Mouse (Mus musculus): Measurements from ENCODE around the gene Snca. TPM values are rescaled to one million over a fixed set of nuclear protein-coding genes. Genes with fewer than 3 reads are reported as not detected.

Gene Snca
- total and polyA plus RNA-seq, 3 experiments, result not detected

DNA sequence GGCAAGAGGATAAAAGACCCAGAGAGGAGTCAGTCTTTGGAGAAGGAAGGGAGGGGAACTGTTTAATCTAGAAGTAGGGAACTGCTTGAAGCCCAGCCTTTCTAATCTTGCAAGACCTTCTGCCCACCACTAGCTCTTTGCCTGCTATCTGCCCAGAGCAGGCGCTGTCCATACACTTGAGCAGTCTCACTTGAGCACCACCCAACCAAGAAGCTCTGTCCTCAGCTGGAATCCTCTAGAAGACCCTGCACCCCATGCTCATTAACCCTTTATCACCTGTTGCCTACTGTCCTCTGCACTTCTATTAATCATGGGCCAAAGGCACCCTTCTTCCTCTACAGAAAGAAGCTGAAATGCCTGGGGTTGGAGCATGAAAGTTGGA lies 1.6 kb downstream of the Snca start:
- TF ChIP-seq CHD2 (IDR thresholded peaks at IDR 0.05; ENCODE audit: low read length) (no peak), HCFC1 (IDR thresholded peaks at IDR 0.05; ENCODE audit: low read depth, low read length) (no peak), NELFE (IDR thresholded peaks at IDR 0.05; ENCODE audit: low read depth, low read length) (no peak), SMC3 (IDR thresholded peaks at IDR 0.05; ENCODE audit: low read depth, low read length) (no peak), E2F4 (IDR thresholded peaks at IDR 0.05; ENCODE audit: insufficient replicate concordance, low read depth, low read length) (no peak)
- Histone ChIP-seq H3K36me3 (replicated peaks in 1 of 2; ENCODE audit: control insufficient read depth in 1 of 2, insufficient read depth in 1 of 2, low read length in 1 of 2) (no peaks in the 10 kb centered on the region), H3K9ac (ENCODE audit: insufficient read depth, low read depth) (no peak overlapping the region), H3K27ac (ENCODE audit: insufficient read depth, low read depth) (no peak overlapping the region), H3K27me3 (replicated peaks) (no peaks in the 10 kb centered on the region), H3K79me2 (replicated peaks; ENCODE audit: control insufficient read depth, extremely low read depth, insufficient read depth, poor library complexity, severe bottlenecking) (no peaks in the 10 kb centered on the region), H3K4me1 (ENCODE audit: control insufficient read depth in 1 of 2, insufficient read depth in 2 of 2) (no peaks in the 10 kb centered on the region), H3K4me2 (ENCODE audit: insufficient read depth, low read depth, poor library complexity, severe bottlenecking) (no peak overlapping the region), H3K9me3 (replicated peaks; ENCODE audit: low read length) (peaks cover 44% of the 10 kb centered on the region), H3K4me3 (replicated peaks in 1 of 3; ENCODE audit: low read depth in 2 of 3, low read length in 2 of 3, poor library complexity in 1 of 3) (no peak overlapping the region)
- no peak for DNase-seq (ENCODE audit: extremely low read depth)
- dilution Hi-C loops (cut with MboI; ENCODE audit: extremely low pct_ligation_motif_present, extremely low pct_unique_long_range_greater_than_20kb, low sequenced_read_pairs), result no loop called here
- in situ Hi-C loops (cut with MboI; ENCODE audit: low pct_ligation_motif_present, low pct_unique_long_range_greater_than_20kb, low sequenced_read_pairs), result no loop called here

DNA sequence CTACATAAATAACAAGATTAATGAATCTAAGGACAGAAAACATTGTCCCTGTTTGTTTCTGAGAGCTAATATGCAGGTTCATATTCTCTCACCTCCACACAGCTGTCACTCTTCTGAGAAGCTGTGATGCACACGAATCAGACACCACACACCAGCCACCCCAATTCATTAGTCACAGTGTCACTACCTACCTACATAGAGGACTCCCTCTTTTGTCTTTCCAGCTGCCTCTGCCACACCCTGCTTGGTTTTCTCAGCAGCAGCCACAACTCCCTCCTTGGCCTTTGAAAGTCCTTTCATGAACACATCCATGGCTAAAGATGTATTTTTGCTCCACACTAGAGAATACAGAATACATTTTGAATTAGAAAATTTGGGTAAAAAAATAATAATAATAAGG lies 2.4 kb downstream of the Snca start:
- no peak overlapping the region for H3K4me2 ChIP-seq (ENCODE audit: insufficient read depth, low read depth, poor library complexity, severe bottlenecking)

DNA sequence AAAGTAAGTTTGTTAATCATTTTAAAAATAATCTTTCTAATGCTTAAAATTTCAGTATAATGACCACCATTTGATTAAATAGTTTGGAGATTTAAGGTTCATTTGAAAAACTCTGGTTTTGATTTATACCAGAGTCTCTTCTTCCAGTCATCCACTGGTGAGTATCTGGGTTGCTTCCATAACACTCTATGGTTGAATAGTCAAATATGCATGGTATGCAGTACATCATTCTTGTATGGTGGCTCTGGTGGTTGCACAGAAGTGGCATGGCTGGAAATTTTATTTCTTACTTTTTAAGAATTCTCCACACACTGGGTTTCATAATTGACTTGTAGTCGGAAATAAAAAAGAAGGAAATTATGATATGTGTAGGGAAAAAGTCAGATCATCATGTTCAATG lies 10.4 kb downstream of the Snca start:
- H3K4me1 ChIP-seq (ENCODE audit: control insufficient read depth in 1 of 2, insufficient read depth in 2 of 2), result no peaks in the 10 kb centered on the region
- no peak overlapping the region for H3K9ac ChIP-seq (ENCODE audit: insufficient read depth, low read depth)
- no peak overlapping the region for H3K4me2 ChIP-seq (ENCODE audit: insufficient read depth, low read depth, poor library complexity, severe bottlenecking)
- DNase-seq (ENCODE audit: extremely low read depth), result no peak
- no peaks in the 10 kb centered on the region for H3K79me2 ChIP-seq (replicated peaks; ENCODE audit: control insufficient read depth, extremely low read depth, insufficient read depth, poor library complexity, severe bottlenecking)
- in situ Hi-C loops (cut with MboI; ENCODE audit: low pct_ligation_motif_present, low pct_unique_long_range_greater_than_20kb, low sequenced_read_pairs) (no loop called here), dilution Hi-C loops (cut with MboI; ENCODE audit: extremely low pct_ligation_motif_present, extremely low pct_unique_long_range_greater_than_20kb, low sequenced_read_pairs) (no loop called here)
- H3K9me3 ChIP-seq (replicated peaks; ENCODE audit: low read length), result peaks cover 38% of the 10 kb centered on the region
- no peak for TF ChIP-seq BHLHE40 (IDR thresholded peaks at IDR 0.05; ENCODE audit: low read depth, low read length)
- no peak for TF ChIP-seq KAT2A (IDR thresholded peaks at IDR 0.05; ENCODE audit: insufficient replicate concordance, low read length)
- TF ChIP-seq ZKSCAN1 (IDR thresholded peaks at IDR 0.05; ENCODE audit: borderline replicate concordance, low read depth, low read length), result no peak
- no peak for TF ChIP-seq MAX (IDR thresholded peaks at IDR 0.05; ENCODE audit: low read length)
- no peak for TF ChIP-seq ETS1 (conservative IDR thresholded peaks at IDR 0.05; ENCODE audit: low read depth, low read length)
- TF ChIP-seq RCOR1 (conservative IDR thresholded peaks at IDR 0.05; ENCODE audit: low read depth, low read length), result no peak
- TF ChIP-seq GABPA (IDR thresholded peaks at IDR 0.05; ENCODE audit: insufficient replicate concordance, low read depth, low read length), result no peak
- TF ChIP-seq RAD21 (IDR thresholded peaks at IDR 0.05; ENCODE audit: low read depth, low read length), result no peak
- TF ChIP-seq HCFC1 (IDR thresholded peaks at IDR 0.05; ENCODE audit: low read depth, low read length), result no peak
- no peak for TF ChIP-seq MYC (IDR thresholded peaks at IDR 0.05; ENCODE audit: low read depth, low read length)
- no peak for TF ChIP-seq UBTF (IDR thresholded peaks at IDR 0.05; ENCODE audit: low read depth, low read length)
- no peak for TF ChIP-seq MXI1 (IDR thresholded peaks at IDR 0.05; ENCODE audit: low read depth, low read length)
- no peak for TF ChIP-seq CTCF (conservative IDR thresholded peaks at IDR 0.05 in 1 of 2, IDR thresholded peaks at IDR 0.05 in 1 of 2; ENCODE audit: low read depth in 2 of 2, low read length in 2 of 2)
- no peak for TF ChIP-seq NELFE (IDR thresholded peaks at IDR 0.05; ENCODE audit: low read depth, low read length)
- no peak for TF ChIP-seq ZMIZ1 (IDR thresholded peaks at IDR 0.05; ENCODE audit: low read depth, low read length)
- no peak for TF ChIP-seq TCF12 (IDR thresholded peaks at IDR 0.05; ENCODE audit: low read depth, low read length)
- no peak for TF ChIP-seq ZNF384 (IDR thresholded peaks at IDR 0.05; ENCODE audit: low read depth, low read length)
- TF ChIP-seq SIN3A (IDR thresholded peaks at IDR 0.05; ENCODE audit: low read length), result no peak
- TF ChIP-seq JUN (IDR thresholded peaks at IDR 0.05; ENCODE audit: insufficient read depth, low read depth, low read length), result no peak
- no peak for TF ChIP-seq CHD1 (IDR thresholded peaks at IDR 0.05; ENCODE audit: low read depth, low read length)
- H3K27ac ChIP-seq (ENCODE audit: insufficient read depth, low read depth), result no peak overlapping the region
- no peaks in the 10 kb centered on the region for H3K27me3 ChIP-seq (replicated peaks)
- no peak overlapping the region for H3K4me3 ChIP-seq (replicated peaks in 1 of 3; ENCODE audit: low read depth in 2 of 3, low read length in 2 of 3, poor library complexity in 1 of 3)
- no peaks in the 10 kb centered on the region for H3K36me3 ChIP-seq (replicated peaks in 1 of 2; ENCODE audit: control insufficient read depth in 1 of 2, insufficient read depth in 1 of 2, low read length in 1 of 2)

More for the DNA sequence above, 2.4 kb downstream of the Snca start:
- Histone ChIP-seq H3K36me3 (replicated peaks in 1 of 2; ENCODE audit: control insufficient read depth in 1 of 2, insufficient read depth in 1 of 2, low read length in 1 of 2) (no peaks in the 10 kb centered on the region), H3K9ac (ENCODE audit: insufficient read depth, low read depth) (no peak overlapping the region), H3K9me3 (replicated peaks; ENCODE audit: low read length) (peaks cover 48% of the 10 kb centered on the region), H3K79me2 (replicated peaks; ENCODE audit: control insufficient read depth, extremely low read depth, insufficient read depth, poor library complexity, severe bottlenecking) (no peaks in the 10 kb centered on the region), H3K4me1 (ENCODE audit: control insufficient read depth in 1 of 2, insufficient read depth in 2 of 2) (no peaks in the 10 kb centered on the region), H3K4me3 (replicated peaks in 1 of 3; ENCODE audit: low read depth in 2 of 3, low read length in 2 of 3, poor library complexity in 1 of 3) (no peak overlapping the region), H3K27me3 (replicated peaks) (no peaks in the 10 kb centered on the region), H3K27ac (ENCODE audit: insufficient read depth, low read depth) (no peak overlapping the region)
- TF ChIP-seq POLR2AphosphoS2 (IDR thresholded peaks at IDR 0.05; ENCODE audit: low read depth, low read length) (no peak), SMC3 (IDR thresholded peaks at IDR 0.05; ENCODE audit: low read depth, low read length) (no peak), RCOR1 (conservative IDR thresholded peaks at IDR 0.05; ENCODE audit: low read depth, low read length) (no peak), EP300 (IDR thresholded peaks at IDR 0.05; ENCODE audit: low read length) (no peak), ZMIZ1 (IDR thresholded peaks at IDR 0.05; ENCODE audit: low read depth, low read length) (no peak), BHLHE40 (IDR thresholded peaks at IDR 0.05; ENCODE audit: low read depth, low read length) (no peak), MAFK (IDR thresholded peaks at IDR 0.05; ENCODE audit: insufficient replicate concordance, low read length) (no peak), MYC (IDR thresholded peaks at IDR 0.05; ENCODE audit: low read depth, low read length) (no peak), MXI1 (IDR thresholded peaks at IDR 0.05; ENCODE audit: low read depth, low read length) (no peak), ZC3H11A (IDR thresholded peaks at IDR 0.05; ENCODE audit: low read depth, low read length) (no peak)
- dilution Hi-C loops (cut with MboI; ENCODE audit: extremely low pct_ligation_motif_present, extremely low pct_unique_long_range_greater_than_20kb, low sequenced_read_pairs), result no loop called here
- DNase-seq (ENCODE audit: extremely low read depth), result no peak
- in situ Hi-C loops (cut with MboI; ENCODE audit: low pct_ligation_motif_present, low pct_unique_long_range_greater_than_20kb, low sequenced_read_pairs), result no loop called here

All from CH12.LX (cell line).